ENCODE assay signal across 9 mouse cellular contexts in genomic region chr2:25278928-25279882, GRCm38 (mm10). TPM values are rescaled to one million over a fixed set of nuclear protein-coding genes. Genes with fewer than 3 reads are reported as not detected.
DNase-seq lines count a peak whose midpoint lies in the region; ATAC-seq lines count a peak whose summit lies in the region.
"Had no signal": no experiment of that assay in that cellular context is flagged by ENCODE, and none has a peak within 500 bp of the region (broad histone marks: within the 10 kb centered on the region; RNA-seq: fewer than 3 reads in every experiment).

No protein-coding gene starts in this region.

- H3K9me3 ChIP-seq in heart, embryonic 11.5 days (replicated peaks; ENCODE audit: control insufficient read depth, low read length) = no peaks in the 10 kb centered on the region

- no peaks in the 10 kb centered on the region for H3K27me3 ChIP-seq in heart, embryonic 11.5 days (ENCODE audit: control insufficient read depth, insufficient read depth, low read length)

- no peak overlapping the region for H3K9ac ChIP-seq in heart, embryonic 11.5 days (ENCODE audit: low read depth, low read length)

- no peak overlapping the region for H3K4me3 ChIP-seq in heart, embryonic 11.5 days (ENCODE audit: low read depth, low read length)

- DNase-seq in heart, adult 11 months = peak; percentile 91
- peak; percentile 76 for DNase-seq in T-cell, adult 2 months (ENCODE audit: low spot score)
- peak; percentile 91 to 92 for DNase-seq in cerebellum, postnatal 36 days
- DNase-seq in gastrocnemius, postnatal 10 days = peak; percentile 85
- DNase-seq in layer of hippocampus, adult 18-20 months (ENCODE audit: low spot score in 2 of 2) = peak; percentile 65 to 90
- DNase-seq in lung, postnatal 14 days = peak; percentile 91
- DNase-seq in right cerebral cortex, postnatal 4 days = peak; percentile 88

- H3K4me2 ChIP-seq in heart, embryonic 11.5 days = no peak overlapping the region

- H3K36me3 ChIP-seq in heart, embryonic 11.5 days (ENCODE audit: control insufficient read depth, insufficient read depth, low read length) = peaks cover 45% of the 10 kb centered on the region

- no peak overlapping the region for H3K27ac ChIP-seq in heart, embryonic 11.5 days (ENCODE audit: low read depth, low read length)

- no peak for ATAC-seq in heart, embryonic 11.5 days (replicated peaks; ENCODE audit: insufficient number of reproducible peaks, low FRiP score, low TSS enrichment)

- 60% methylated on average over 13 of the region's 13 CpGs for WGBS in heart, embryonic 11.5 days (ENCODE audit: insufficient replicate concordance)

- no peaks in the 10 kb centered on the region for H3K4me1 ChIP-seq in heart, embryonic 11.5 days (ENCODE audit: control insufficient read depth, insufficient read depth, low read length)

RNA-seq across cellular contexts. Expression of gene Anapc2, which starts 6.9 kb away (rescaled TPM):
- polyA plus RNA-seq in heart, embryonic 11.5 days (2014; fragmentation: Nextera tagmentation; extraction: Ambion mirVana) = 73.0 and 76.1 TPM in 2 replicates
- total RNA-seq in gastrocnemius, postnatal 10 days (2021) = 10 to 100 TPM; 35.2 to 52.2 TPM
- total RNA-seq in layer of hippocampus, adult 18-20 months (2021) = 10 to 100 TPM; 79.8 to 84.4 TPM

RNA-seq across cellular contexts. Expression of gene Ssna1, which starts 7.0 kb away (rescaled TPM):
- polyA plus RNA-seq in heart, embryonic 11.5 days (2014; fragmentation: Nextera tagmentation; extraction: Ambion mirVana) = 156 and 175 TPM in 2 replicates
- total RNA-seq in gastrocnemius, postnatal 10 days (2021) = 10 to 100 TPM; 39.5 to 40.3 TPM
- total RNA-seq in layer of hippocampus, adult 18-20 months (2021) = 10 to 100 TPM; 62.5 to 66.2 TPM

RNA-seq across cellular contexts. Expression of gene Tmem210, which starts 8.7 kb away (rescaled TPM):
- polyA plus RNA-seq in heart, embryonic 11.5 days (2014; fragmentation: Nextera tagmentation; extraction: Ambion mirVana) = not detected in 2 replicates
- not detected for total RNA-seq in gastrocnemius, postnatal 10 days (2021)
- total RNA-seq in layer of hippocampus, adult 18-20 months (2021) = not detected
- total RNA-seq: layer of hippocampus, adult 8-10 months had no signal

RNA-seq across cellular contexts. Expression of gene Lrrc26, which starts 10.5 kb away (rescaled TPM):
- not detected in 2 replicates for polyA plus RNA-seq in heart, embryonic 11.5 days (2014; fragmentation: Nextera tagmentation; extraction: Ambion mirVana)
- under 1 TPM in 1 of 2 experiments, not detected in 1; 0.26 TPM for total RNA-seq in gastrocnemius, postnatal 10 days (2021)
- not detected for total RNA-seq in layer of hippocampus, adult 18-20 months (2021)
- total RNA-seq: layer of hippocampus, adult 8-10 months had no signal

RNA-seq across cellular contexts. Expression of gene Tprn, which starts 16.8 kb away (rescaled TPM):
- polyA plus RNA-seq in heart, embryonic 11.5 days (2014; fragmentation: Nextera tagmentation; extraction: Ambion mirVana) = 3.3 TPM in 2 replicates
- total RNA-seq in gastrocnemius, postnatal 10 days (2021) = 1 to 10 TPM; 4.7 to 6.8 TPM
- total RNA-seq in layer of hippocampus, adult 18-20 months (2021) = 10 to 100 TPM; 21.2 to 23.1 TPM
